Mouse (Mus musculus) thymus, adult 2 months (tissue): ENCODE measurements at regions not wholly inside any gene's neighbourhood (a gene's known extent, or its start where the extent isn't known, plus 50 kb on each side); places are given as distances from the start of the nearest gene placed in this dataset.

Experiments used
- CTCF ChIP-seq: fragments of 200-500 bp; IDR thresholded peaks from 2 replicates; pipeline ENCODE4 v1.5.1; 2012; ENCODE audit warnings: mild to moderate bottlenecking, control low read depth, low read length, moderate library complexity, borderline replicate concordance; ENCODE audit not compliant: control insufficient read depth, poor library complexity, insufficient read depth; ENCODE audit errors: extremely low read depth
- POLR2A ChIP-seq: fragments of 200-500 bp; IDR thresholded peaks from 2 replicates; pipeline ENCODE4 v1.6.1; 2012; ENCODE audit warnings: mild to moderate bottlenecking, low read length, control low read depth, moderate library complexity; ENCODE audit not compliant: control insufficient read depth, poor library complexity, insufficient read depth; ENCODE audit errors: extremely low read depth

GRCm38 (mm10) chr5:46445844-46446243 lies 588.4 kb upstream of the Lcorl start:
- no peak for TF ChIP-seq POLR2A
- TF ChIP-seq CTCF: no peak
